Mouse (Mus musculus): ENCODE data around the gene Slc25a18. TPM values are rescaled to one million over a fixed set of nuclear protein-coding genes. Genes with fewer than 3 reads are reported as not detected.
"Not testable (repeated sequence)": the region's sequence is repeated elsewhere in the genome, so short reads cannot be mapped to it uniquely, and the experiment has no call there.

Slc25a18 gene
- polyA plus RNA-seq, 1 experiment from 2014 or later: not detected

- no peak overlapping the region for H3K4me2 ChIP-seq
- H3K27me3 ChIP-seq: no peaks in the 10 kb centered on the region
- no peaks in the 10 kb centered on the region for H3K4me1 ChIP-seq (replicated peaks)
- H3K9ac ChIP-seq (replicated peaks): no peak overlapping the region
- WGBS: 90% methylated on average over 7 of the region's 7 CpGs
- no peak overlapping the region for H3K27ac ChIP-seq
- no peak overlapping the region for H3K4me3 ChIP-seq (replicated peaks)
- H3K9me3 ChIP-seq: no peaks in the 10 kb centered on the region
- H3K36me3 ChIP-seq: peaks cover 97% of the 10 kb centered on the region
- no peak for ATAC-seq (ENCODE audit: insufficient number of reproducible peaks, insufficient read depth, low FRiP score, low TSS enrichment, low read depth)
Measured at GRCm38 (mm10) chr6:120798019-120798418, 24.6 kb downstream of the Slc25a18 start.

GRCm38 (mm10) chr6:120798905-120799304 is 25.5 kb downstream of the Slc25a18 start:
- no peak overlapping the region for H3K4me2 ChIP-seq
- WGBS: 91% methylated on average over 4 of the region's 4 CpGs
- no peaks in the 10 kb centered on the region for H3K9me3 ChIP-seq
- H3K4me3 ChIP-seq (replicated peaks): no peak overlapping the region
- ATAC-seq (ENCODE audit: insufficient number of reproducible peaks, insufficient read depth, low FRiP score, low TSS enrichment, low read depth): no peak
- H3K27ac ChIP-seq: no peak overlapping the region
- H3K27me3 ChIP-seq: no peaks in the 10 kb centered on the region
- H3K36me3 ChIP-seq: peaks cover 97% of the 10 kb centered on the region
- no peak overlapping the region for H3K9ac ChIP-seq (replicated peaks)
- no peaks in the 10 kb centered on the region for H3K4me1 ChIP-seq (replicated peaks)

GRCm38 (mm10) chr6:120799581-120800041 is 26.2 kb downstream of the Slc25a18 start:
- H3K4me3 ChIP-seq (replicated peaks): no peak overlapping the region
- H3K4me2 ChIP-seq: no peak overlapping the region
- no peaks in the 10 kb centered on the region for H3K27me3 ChIP-seq
- no peaks in the 10 kb centered on the region for H3K4me1 ChIP-seq (replicated peaks)
- H3K9me3 ChIP-seq: no peaks in the 10 kb centered on the region
- no peak overlapping the region for H3K9ac ChIP-seq (replicated peaks)
- WGBS: 89% methylated on average over 4 of the region's 4 CpGs
- H3K27ac ChIP-seq: no peak overlapping the region
- ATAC-seq (ENCODE audit: insufficient number of reproducible peaks, insufficient read depth, low FRiP score, low TSS enrichment, low read depth): no peak
- peaks cover 97% of the 10 kb centered on the region for H3K36me3 ChIP-seq

- H3K27ac ChIP-seq: no peak overlapping the region
- 88% methylated on average over 5 of the region's 5 CpGs for WGBS
- H3K4me2 ChIP-seq: no peak overlapping the region
- H3K9ac ChIP-seq (replicated peaks): no peak overlapping the region
- ATAC-seq (ENCODE audit: insufficient number of reproducible peaks, insufficient read depth, low FRiP score, low TSS enrichment, low read depth): no peak
- H3K4me1 ChIP-seq (replicated peaks): no peaks in the 10 kb centered on the region
- H3K4me3 ChIP-seq (replicated peaks): no peak overlapping the region
- no peaks in the 10 kb centered on the region for H3K27me3 ChIP-seq
- peaks cover 93% of the 10 kb centered on the region for H3K36me3 ChIP-seq
- no peaks in the 10 kb centered on the region for H3K9me3 ChIP-seq
Measured at GRCm38 (mm10) chr6:120806999-120807737, 33.8 kb downstream of the Slc25a18 start.

- H3K36me3 ChIP-seq: peaks cover 88% of the 10 kb centered on the region
- 96% methylated on average over 4 of the region's 4 CpGs for WGBS
- H3K4me3 ChIP-seq (replicated peaks): no peak overlapping the region
- no peak overlapping the region for H3K4me2 ChIP-seq
- H3K9me3 ChIP-seq: no peaks in the 10 kb centered on the region
- no peaks in the 10 kb centered on the region for H3K27me3 ChIP-seq
- H3K4me1 ChIP-seq (replicated peaks): no peaks in the 10 kb centered on the region
- H3K9ac ChIP-seq (replicated peaks): no peak overlapping the region
- no peak for ATAC-seq (ENCODE audit: insufficient number of reproducible peaks, insufficient read depth, low FRiP score, low TSS enrichment, low read depth)
- no peak overlapping the region for H3K27ac ChIP-seq
Measured at GRCm38 (mm10) chr6:120807738-120808081, 34.3 kb downstream of the Slc25a18 start.

GRCm38 (mm10) chr6:120811999-120812398 is 38.6 kb downstream of the Slc25a18 start:
- not testable (repeated sequence) for ATAC-seq (ENCODE audit: insufficient number of reproducible peaks, insufficient read depth, low FRiP score, low TSS enrichment, low read depth); H3K27me3 ChIP-seq; H3K4me3 ChIP-seq (replicated peaks); H3K9me3 ChIP-seq; H3K4me1 ChIP-seq (replicated peaks); H3K9ac ChIP-seq (replicated peaks); H3K4me2 ChIP-seq; H3K27ac ChIP-seq
- 99% methylated on average over 10 of the region's 10 CpGs for WGBS
- peaks cover 49% of the 10 kb centered on the region for H3K36me3 ChIP-seq

GRCm38 (mm10) chr6:120819294-120819693 is 45.9 kb downstream of the Slc25a18 start:
- no peak overlapping the region for H3K27ac ChIP-seq
- no peak overlapping the region for H3K9ac ChIP-seq (replicated peaks)
- H3K4me1 ChIP-seq (replicated peaks): peaks cover 13% of the 10 kb centered on the region
- peaks cover 23% of the 10 kb centered on the region for H3K36me3 ChIP-seq
- 97% methylated on average over 2 of the region's 2 CpGs for WGBS
- no peak overlapping the region for H3K4me2 ChIP-seq
- no peak for ATAC-seq (ENCODE audit: insufficient number of reproducible peaks, insufficient read depth, low FRiP score, low TSS enrichment, low read depth)
- no peaks in the 10 kb centered on the region for H3K27me3 ChIP-seq
- no peaks in the 10 kb centered on the region for H3K9me3 ChIP-seq
- no peak overlapping the region for H3K4me3 ChIP-seq (replicated peaks)

- no peak overlapping the region for H3K4me2 ChIP-seq
Measured at GRCm38 (mm10) chr6:120820144-120820543, 46.8 kb downstream of the Slc25a18 start.

GRCm38 (mm10) chr6:120820941-120821340 is 47.6 kb downstream of the Slc25a18 start:
- peaks cover 23% of the 10 kb centered on the region for H3K36me3 ChIP-seq
- H3K4me2 ChIP-seq: peak overlapping the region; percentile 72
- 87% methylated on average over 1 of the region's 1 CpGs for WGBS
- H3K27ac ChIP-seq: no peak overlapping the region
- H3K4me1 ChIP-seq (replicated peaks): peaks cover 13% of the 10 kb centered on the region
- H3K9me3 ChIP-seq: no peaks in the 10 kb centered on the region
- no peak overlapping the region for H3K4me3 ChIP-seq (replicated peaks)
- no peak for ATAC-seq (ENCODE audit: insufficient number of reproducible peaks, insufficient read depth, low FRiP score, low TSS enrichment, low read depth)
- no peak overlapping the region for H3K9ac ChIP-seq (replicated peaks)
- no peaks in the 10 kb centered on the region for H3K27me3 ChIP-seq

More at GRCm38 (mm10) chr6:120820144-120820543, 46.8 kb downstream of the Slc25a18 start:
- Histone ChIP-seq H3K9me3 (no peaks in the 10 kb centered on the region), H3K27me3 (no peaks in the 10 kb centered on the region), H3K27ac (no peak overlapping the region), H3K36me3 (peaks cover 23% of the 10 kb centered on the region), H3K9ac (replicated peaks) (no peak overlapping the region), H3K4me3 (replicated peaks) (no peak overlapping the region), H3K4me1 (replicated peaks) (peaks cover 13% of the 10 kb centered on the region)
- 86% methylated on average over 5 of the region's 5 CpGs for WGBS
- ATAC-seq (ENCODE audit: insufficient number of reproducible peaks, insufficient read depth, low FRiP score, low TSS enrichment, low read depth): no peak

GRCm38 (mm10) chr6:120821715-120822114 is 48.3 kb downstream of the Slc25a18 start:
- Histone ChIP-seq H3K9ac (replicated peaks) (peak overlapping the region; percentile 82), H3K4me2 (peak overlapping the region; percentile 72), H3K27ac (no peak overlapping the region), H3K36me3 (peaks cover 23% of the 10 kb centered on the region), H3K9me3 (no peaks in the 10 kb centered on the region), H3K4me3 (replicated peaks) (peak overlapping the region; percentile 89), H3K4me1 (replicated peaks) (peaks cover 13% of the 10 kb centered on the region), H3K27me3 (no peaks in the 10 kb centered on the region)
- 58% methylated on average over 5 of the region's 5 CpGs for WGBS
- ATAC-seq (ENCODE audit: insufficient number of reproducible peaks, insufficient read depth, low FRiP score, low TSS enrichment, low read depth): no peak

- under 1% methylated on average over 41 of the region's 41 CpGs for WGBS
- peak within 1 kb of the TSS; percentile 82 for H3K9ac ChIP-seq (replicated peaks)
- H3K36me3 ChIP-seq: peaks cover 19% of the 10 kb centered on the region
- no peaks in the 10 kb centered on the region for H3K9me3 ChIP-seq
- no peaks in the 10 kb centered on the region for H3K27me3 ChIP-seq
- H3K4me2 ChIP-seq: peak within 1 kb of the TSS; percentile 72
- peaks cover 13% of the 10 kb centered on the region for H3K4me1 ChIP-seq (replicated peaks)
- peak; percentile 98 for ATAC-seq (ENCODE audit: insufficient number of reproducible peaks, insufficient read depth, low FRiP score, low TSS enrichment, low read depth)
- H3K27ac ChIP-seq: peak within 1 kb of the TSS; percentile 89
- H3K4me3 ChIP-seq (replicated peaks): peak within 1 kb of the TSS; percentile 89
Measured at GRCm38 (mm10) chr6:120822307-120822928, 49.0 kb downstream of the Slc25a18 start, which contains the start of gene Atp6v1e1. Atp6v1e1 (minus strand) TSS chr6:120822793.

All from limb, embryonic 12.5 days (tissue).